Mouse (Mus musculus): ENCODE results near the gene Slc25a45. TPM values are rescaled to one million over a fixed set of nuclear protein-coding genes. Genes with fewer than 3 reads are reported as not detected.

Slc25a45 gene
- polyA plus RNA-seq, 1 experiment from 2014 or later: 3.4 TPM

GRCm38 (mm10) chr19:5894002-5894678, 16.5 kb downstream of the Slc25a45 start, which contains the start of gene Tigd3:
TSS of gene Tigd3 (minus strand) at chr19:5894149.
- peaks cover 9% of the 10 kb centered on the region; the same call in 1 of the 2 replicates for H3K36me3 ChIP-seq (ENCODE audit: control insufficient read depth, insufficient read depth, low read length)
- peaks cover 11% of the 10 kb centered on the region; the same call in 1 of the 2 replicates for H3K4me1 ChIP-seq (ENCODE audit: control insufficient read depth, insufficient read depth, low read length)
- H3K9ac ChIP-seq (ENCODE audit: low read depth, low read length): peak within 1 kb of the TSS; percentile 84
- WGBS: 3% methylated on average over 36 of the region's 36 CpGs
- no peaks in the 10 kb centered on the region for H3K27me3 ChIP-seq (replicated peaks; ENCODE audit: control insufficient read depth, insufficient read depth, low read length)
- no peaks in the 10 kb centered on the region for H3K9me3 ChIP-seq (ENCODE audit: control insufficient read depth, low read length)
- peak; percentile 98 for ATAC-seq
- peak within 1 kb of the TSS; percentile 99 for H3K4me2 ChIP-seq (ENCODE audit: low read depth, low read length)
- H3K27ac ChIP-seq (ENCODE audit: low read length): no peak within 1 kb of the TSS
- peak within 1 kb of the TSS; percentile 72 for H3K4me3 ChIP-seq (ENCODE audit: low read length)

- Histone ChIP-seq H3K36me3 (ENCODE audit: control insufficient read depth, insufficient read depth, low read length) (peaks cover 28% of the 10 kb centered on the region), H3K4me3 (ENCODE audit: low read length) (no peak overlapping the region), H3K4me1 (ENCODE audit: control insufficient read depth, insufficient read depth, low read length) (peaks cover 20% of the 10 kb centered on the region), H3K9ac (ENCODE audit: low read depth, low read length) (no peak overlapping the region), H3K9me3 (ENCODE audit: control insufficient read depth, low read length) (no peaks in the 10 kb centered on the region), H3K27ac (ENCODE audit: low read length) (no peak overlapping the region), H3K27me3 (replicated peaks; ENCODE audit: control insufficient read depth, insufficient read depth, low read length) (no peaks in the 10 kb centered on the region), H3K4me2 (ENCODE audit: low read depth, low read length) (no peak overlapping the region)
- ATAC-seq: no peak
- 80% methylated on average over 3 of the region's 3 CpGs for WGBS
These were observed 29.7 kb downstream of the Slc25a45 start for GRCm38 (mm10) chr19:5907275-5907674.

- no peak for ATAC-seq
- Histone ChIP-seq H3K4me1 (ENCODE audit: control insufficient read depth, insufficient read depth, low read length) (peaks cover 30% of the 10 kb centered on the region), H3K4me2 (ENCODE audit: low read depth, low read length) (peak overlapping the region; percentile 19; the same call in 1 of the 2 replicates), H3K9ac (ENCODE audit: low read depth, low read length) (peak overlapping the region; percentile 37; the same call in 1 of the 2 replicates), H3K36me3 (ENCODE audit: control insufficient read depth, insufficient read depth, low read length) (peaks cover 11% of the 10 kb centered on the region; the same call in 1 of the 2 replicates), H3K4me3 (ENCODE audit: low read length) (peak overlapping the region; percentile 7; the same call in 1 of the 2 replicates), H3K27me3 (replicated peaks; ENCODE audit: control insufficient read depth, insufficient read depth, low read length) (no peaks in the 10 kb centered on the region), H3K9me3 (ENCODE audit: control insufficient read depth, low read length) (no peaks in the 10 kb centered on the region), H3K27ac (ENCODE audit: low read length) (no peak overlapping the region)
- 49% methylated on average over 6 of the region's 6 CpGs for WGBS
These were observed 32.6 kb downstream of the Slc25a45 start for GRCm38 (mm10) chr19:5910221-5910620.

GRCm38 (mm10) chr19:5911430-5912102, 34.0 kb downstream of the Slc25a45 start:
- ATAC-seq: no peak
- WGBS: 5% methylated on average over 14 of the region's 14 CpGs
- H3K4me2 ChIP-seq (ENCODE audit: low read depth, low read length): peak overlapping the region; percentile 67

GRCm38 (mm10) chr19:5912103-5913006, 34.7 kb downstream of the Slc25a45 start:
- H3K27ac ChIP-seq (ENCODE audit: low read length): peak overlapping the region; percentile 84
- H3K9me3 ChIP-seq (ENCODE audit: control insufficient read depth, low read length): no peaks in the 10 kb centered on the region
- peak overlapping the region; percentile 79 for H3K4me2 ChIP-seq (ENCODE audit: low read depth, low read length)
- peak overlapping the region; percentile 94 for H3K4me3 ChIP-seq (ENCODE audit: low read length)
- WGBS: under 1% methylated on average over 59 of the region's 59 CpGs
- peaks cover 30% of the 10 kb centered on the region for H3K4me1 ChIP-seq (ENCODE audit: control insufficient read depth, insufficient read depth, low read length)
- H3K27me3 ChIP-seq (replicated peaks; ENCODE audit: control insufficient read depth, insufficient read depth, low read length): no peaks in the 10 kb centered on the region
- H3K9ac ChIP-seq (ENCODE audit: low read depth, low read length): peak overlapping the region; percentile 97
- peak; percentile 98 for ATAC-seq
- H3K36me3 ChIP-seq (ENCODE audit: control insufficient read depth, insufficient read depth, low read length): peaks cover 6% of the 10 kb centered on the region; the same call in 1 of the 2 replicates

More at GRCm38 (mm10) chr19:5911430-5912102, 34.0 kb downstream of the Slc25a45 start:
- H3K4me1 ChIP-seq (ENCODE audit: control insufficient read depth, insufficient read depth, low read length): peaks cover 30% of the 10 kb centered on the region
- H3K4me3 ChIP-seq (ENCODE audit: low read length): peak overlapping the region; percentile 94
- H3K27me3 ChIP-seq (replicated peaks; ENCODE audit: control insufficient read depth, insufficient read depth, low read length): no peaks in the 10 kb centered on the region
- no peaks in the 10 kb centered on the region for H3K9me3 ChIP-seq (ENCODE audit: control insufficient read depth, low read length)
- H3K9ac ChIP-seq (ENCODE audit: low read depth, low read length): peak overlapping the region; percentile 97
- H3K36me3 ChIP-seq (ENCODE audit: control insufficient read depth, insufficient read depth, low read length): peaks cover 1% of the 10 kb centered on the region; the same call in 1 of the 2 replicates
- H3K27ac ChIP-seq (ENCODE audit: low read length): peak overlapping the region; percentile 84

- peak within 1 kb of the TSS; percentile 79 for H3K4me2 ChIP-seq (ENCODE audit: low read depth, low read length)
- peaks cover 30% of the 10 kb centered on the region for H3K4me1 ChIP-seq (ENCODE audit: control insufficient read depth, insufficient read depth, low read length)
- peaks cover 11% of the 10 kb centered on the region; the same call in 1 of the 2 replicates for H3K36me3 ChIP-seq (ENCODE audit: control insufficient read depth, insufficient read depth, low read length)
- no peaks in the 10 kb centered on the region for H3K9me3 ChIP-seq (ENCODE audit: control insufficient read depth, low read length)
- 16% methylated on average over 13 of the region's 13 CpGs for WGBS
- H3K27me3 ChIP-seq (replicated peaks; ENCODE audit: control insufficient read depth, insufficient read depth, low read length): no peaks in the 10 kb centered on the region
- H3K4me3 ChIP-seq (ENCODE audit: low read length): peak within 1 kb of the TSS; percentile 94
- H3K27ac ChIP-seq (ENCODE audit: low read length): peak within 1 kb of the TSS; percentile 84
- peak within 1 kb of the TSS; percentile 97 for H3K9ac ChIP-seq (ENCODE audit: low read depth, low read length)
- ATAC-seq: peak; percentile 73
These were observed 35.6 kb downstream of the Slc25a45 start, which contains the start of gene Dpf2 for GRCm38 (mm10) chr19:5913007-5913719. TSS of gene Dpf2 (minus strand) at chr19:5913010.

- ATAC-seq: 0 out of 2 replicates have a peak, but pooled peaks have one; percentile 9
- H3K4me3 ChIP-seq (ENCODE audit: low read length): peak overlapping the region; percentile 5; the same call in 1 of the 2 replicates
- H3K4me1 ChIP-seq (ENCODE audit: control insufficient read depth, insufficient read depth, low read length): peaks cover 27% of the 10 kb centered on the region
- peak overlapping the region; percentile 54; the same call in 1 of the 2 replicates for H3K9ac ChIP-seq (ENCODE audit: low read depth, low read length)
- H3K27ac ChIP-seq (ENCODE audit: low read length): peak overlapping the region; percentile 24; the same call in 1 of the 2 replicates
- H3K27me3 ChIP-seq (replicated peaks; ENCODE audit: control insufficient read depth, insufficient read depth, low read length): no peaks in the 10 kb centered on the region
- no peaks in the 10 kb centered on the region for H3K9me3 ChIP-seq (ENCODE audit: control insufficient read depth, low read length)
- peak overlapping the region; percentile 39 for H3K4me2 ChIP-seq (ENCODE audit: low read depth, low read length)
- peaks cover 14% of the 10 kb centered on the region; the same call in 1 of the 2 replicates for H3K36me3 ChIP-seq (ENCODE audit: control insufficient read depth, insufficient read depth, low read length)
- 22% methylated on average over 9 of the region's 9 CpGs for WGBS
These were observed 44.1 kb downstream of the Slc25a45 start for GRCm38 (mm10) chr19:5921715-5922114.
